Mouse (Mus musculus) midbrain, embryonic 16.5 days (tissue): ENCODE data around the gene Mta2. TPM values are rescaled to one million over a fixed set of nuclear protein-coding genes. Genes with fewer than 3 reads are reported as not detected.

Experiments
- ATAC-seq: fragments of 200-750 bp; cut with Nextera tagmentation; 2 replicates; pipeline ENCODE4 v1.8.0; 2017; ENCODE audit warnings: moderate TSS enrichment
- H3K27ac ChIP-seq: fragments of 300-500 bp; sonication (generic); 2 replicates; pipeline ENCODE4 v1.5.1; 2014; ENCODE audit warnings: mild to moderate bottlenecking, low read length, mixed read lengths
- H3K27me3 ChIP-seq: fragments of 300-500 bp; sonication (generic); 2 replicates; pipeline ENCODE4 v1.6.1; 2014; ENCODE audit warnings: low read depth, low read length, mixed read lengths; ENCODE audit not compliant: control insufficient read depth, insufficient read depth
- H3K36me3 ChIP-seq: fragments of 300-500 bp; sonication (generic); 2 replicates; pipeline ENCODE4 v1.6.1; 2014; ENCODE audit warnings: mild to moderate bottlenecking, low read length, moderate library complexity, mixed read lengths; ENCODE audit not compliant: control insufficient read depth, insufficient read depth
- H3K4me1 ChIP-seq: fragments of 300-500 bp; sonication (generic); 2 replicates; pipeline ENCODE4 v1.6.1; 2014; ENCODE audit warnings: mild to moderate bottlenecking, low read length, mixed read lengths; ENCODE audit not compliant: control insufficient read depth, insufficient read depth
- H3K4me2 ChIP-seq: fragments of 300-500 bp; sonication (generic); 2 replicates; pipeline ENCODE4 v1.6.1; 2014; ENCODE audit warnings: mild to moderate bottlenecking, low read length, mixed read lengths
- H3K4me3 ChIP-seq: fragments of 300-500 bp; sonication (generic); 2 replicates; pipeline ENCODE4 v1.5.1; 2014; ENCODE audit warnings: low read depth, mild to moderate bottlenecking, low read length, moderate library complexity, mixed read lengths
- H3K9ac ChIP-seq: fragments of 300-500 bp; sonication (generic); 2 replicates; pipeline ENCODE4 v1.6.1; 2014; ENCODE audit warnings: low read depth, low read length, mixed read lengths
- H3K9me3 ChIP-seq: fragments of 300-500 bp; sonication (generic); replicated peaks from 2 replicates; pipeline ENCODE4 v1.6.1; 2014; ENCODE audit warnings: mild to moderate bottlenecking, low read length, mixed read lengths; ENCODE audit not compliant: control insufficient read depth, poor library complexity, severe bottlenecking
- WGBS: fragments of 180-500 bp; shearing (Covaris S2); extraction: QIAGEN DNeasy Blood & Tissue Kit; methylation state at CpG from one replicate; pipeline ENCODE4 v1.1.7; 2014; 5-methylcytosine and 5-hydroxymethylcytosine counted together
- polyA plus RNA-seq: library from polyadenylated mRNA; unstranded; fragments of >200 nt; fragmentation: Nextera tagmentation; extraction: Ambion mirVana; gene quantifications from 2 replicates; pipeline ENCODE4 v1.2.1, GENCODE M21; 2015

Mta2 gene
- polyA plus RNA-seq, 1 experiment from 2014 or later, result 108 TPM

- Histone ChIP-seq H3K27ac (peak within 1 kb of the TSS; percentile 79), H3K4me1 (peaks cover 19% of the 10 kb centered on the region), H3K36me3 (peaks cover 29% of the 10 kb centered on the region), H3K27me3 (no peaks in the 10 kb centered on the region), H3K4me3 (peak within 1 kb of the TSS; percentile 72), H3K4me2 (peak within 1 kb of the TSS; percentile 83), H3K9ac (peak within 1 kb of the TSS; percentile 75), H3K9me3 (no peaks in the 10 kb centered on the region)
- ATAC-seq, result peak; percentile 95
- 1% methylated on average over 46 of the region's 46 CpGs for WGBS
These were observed 11.7 kb downstream of the Mta2 start, which contains the start of gene Tut1 for GRCm38 (mm10) chr19:8953135-8954039. Gene Tut1, plus strand, starts transcription at chr19:8953847.

GRCm38 (mm10) chr19:8954171-8954570, 12.5 kb downstream of the Mta2 start:
- Histone ChIP-seq H3K4me1 (peaks cover 19% of the 10 kb centered on the region), H3K4me2 (peak overlapping the region; percentile 83), H3K27ac (peak overlapping the region; percentile 74; the same call in 1 of the 2 replicates), H3K4me3 (peak overlapping the region; percentile 72), H3K27me3 (no peaks in the 10 kb centered on the region), H3K9ac (peak overlapping the region; percentile 75), H3K36me3 (peaks cover 22% of the 10 kb centered on the region), H3K9me3 (no peaks in the 10 kb centered on the region)
- ATAC-seq, result no peak
- WGBS, result 7% methylated on average over 9 of the region's 9 CpGs

GRCm38 (mm10) chr19:8962256-8962655, 20.6 kb downstream of the Mta2 start:
- Histone ChIP-seq H3K4me2 (no peak overlapping the region), H3K27ac (no peak overlapping the region), H3K4me3 (no peak overlapping the region), H3K9me3 (no peaks in the 10 kb centered on the region), H3K27me3 (no peaks in the 10 kb centered on the region), H3K9ac (no peak overlapping the region), H3K36me3 (peaks cover 37% of the 10 kb centered on the region), H3K4me1 (peaks cover 4% of the 10 kb centered on the region; the same call in 1 of the 2 replicates)
- no peak for ATAC-seq
- WGBS, result 89% methylated on average over 2 of the region's 2 CpGs

- H3K9me3 ChIP-seq, result no peaks in the 10 kb centered on the region
- H3K4me2 ChIP-seq, result no peak overlapping the region
- H3K27ac ChIP-seq, result no peak overlapping the region
- no peaks in the 10 kb centered on the region for H3K27me3 ChIP-seq
- H3K4me3 ChIP-seq, result no peak overlapping the region
- H3K9ac ChIP-seq, result no peak overlapping the region
- H3K36me3 ChIP-seq, result peaks cover 37% of the 10 kb centered on the region
- WGBS, result 91% methylated on average over 11 of the region's 11 CpGs
- peaks cover 17% of the 10 kb centered on the region for H3K4me1 ChIP-seq
- no peak for ATAC-seq
These were observed 23.4 kb downstream of the Mta2 start for GRCm38 (mm10) chr19:8965075-8965474.

GRCm38 (mm10) chr19:8965771-8966170, 24.1 kb downstream of the Mta2 start:
- Histone ChIP-seq H3K4me3 (no peak overlapping the region), H3K9me3 (no peaks in the 10 kb centered on the region), H3K27me3 (no peaks in the 10 kb centered on the region), H3K4me1 (peaks cover 17% of the 10 kb centered on the region), H3K36me3 (peaks cover 42% of the 10 kb centered on the region), H3K4me2 (peak overlapping the region; percentile 50), H3K27ac (no peak overlapping the region), H3K9ac (no peak overlapping the region)
- no peak for ATAC-seq
- WGBS, result 88% methylated on average over 8 of the region's 8 CpGs

GRCm38 (mm10) chr19:8966198-8966589, 24.5 kb downstream of the Mta2 start:
- Histone ChIP-seq H3K9ac (peak overlapping the region; percentile 16), H3K4me1 (peaks cover 17% of the 10 kb centered on the region), H3K4me3 (peak overlapping the region; percentile 78), H3K9me3 (no peaks in the 10 kb centered on the region), H3K36me3 (peaks cover 45% of the 10 kb centered on the region), H3K4me2 (peak overlapping the region; percentile 50), H3K27ac (peak overlapping the region; percentile 65), H3K27me3 (no peaks in the 10 kb centered on the region)
- ATAC-seq, result no peak
- 53% methylated on average over 5 of the region's 5 CpGs for WGBS

GRCm38 (mm10) chr19:8966590-8967372, 25.1 kb downstream of the Mta2 start, which contains the start of gene Eef1g:
Gene Eef1g, plus strand, starts transcription at chr19:8967041.
- Histone ChIP-seq H3K9me3 (no peaks in the 10 kb centered on the region), H3K4me1 (peaks cover 17% of the 10 kb centered on the region), H3K27ac (peak within 1 kb of the TSS; percentile 85), H3K4me2 (peak within 1 kb of the TSS; percentile 94), H3K4me3 (peak within 1 kb of the TSS; percentile 78), H3K27me3 (no peaks in the 10 kb centered on the region), H3K9ac (peak within 1 kb of the TSS; percentile 82), H3K36me3 (peaks cover 45% of the 10 kb centered on the region)
- under 1% methylated on average over 52 of the region's 52 CpGs for WGBS
- ATAC-seq, result peak; percentile 98

GRCm38 (mm10) chr19:8967373-8967743, 25.7 kb downstream of the Mta2 start:
- H3K36me3 ChIP-seq, result peaks cover 48% of the 10 kb centered on the region
- H3K27ac ChIP-seq, result peak overlapping the region; percentile 85
- H3K9ac ChIP-seq, result peak overlapping the region; percentile 82
- H3K27me3 ChIP-seq, result no peaks in the 10 kb centered on the region
- H3K4me1 ChIP-seq, result peaks cover 17% of the 10 kb centered on the region
- ATAC-seq, result 0 out of 2 replicates have a peak, but pooled peaks have one; percentile 2
- 0% methylated on average over 8 of the region's 8 CpGs for WGBS
- H3K9me3 ChIP-seq, result no peaks in the 10 kb centered on the region
- peak overlapping the region; percentile 78 for H3K4me3 ChIP-seq
- H3K4me2 ChIP-seq, result peak overlapping the region; percentile 94
